Mouse (Mus musculus): ENCODE measurements around the gene Slc27a2. TPM values are rescaled to one million over a fixed set of nuclear protein-coding genes. Genes with fewer than 3 reads are reported as not detected.
"Not testable (repeated sequence)": the region's sequence is repeated elsewhere in the genome, so short reads cannot be mapped to it uniquely, and the experiment has no call there.

The Slc27a2 gene
- polyA plus RNA-seq, 2 experiments from 2014 or later = not detected

GRCm38 (mm10) chr2:126606688-126607062, 54.5 kb downstream of the Slc27a2 start:
- no peak for ATAC-seq

- ATAC-seq = no peak
Observed at GRCm38 (mm10) chr2:126607553-126608203, 55.5 kb downstream of the Slc27a2 start.

GRCm38 (mm10) chr2:126609600-126609999, 57.4 kb downstream of the Slc27a2 start:
- ATAC-seq = not testable (repeated sequence)

GRCm38 (mm10) chr2:126615355-126615754, 63.1 kb downstream of the Slc27a2 start:
- ATAC-seq = no peak

- ATAC-seq = no peak
Observed at GRCm38 (mm10) chr2:126618470-126619179, 66.4 kb downstream of the Slc27a2 start.

- no peak for ATAC-seq
Observed at GRCm38 (mm10) chr2:126619249-126619704, 67.1 kb downstream of the Slc27a2 start, which contains the start of gene Hdc. Gene Hdc, minus strand, starts transcription at chr2:126619299.

GRCm38 (mm10) chr2:126622455-126622854, 70.2 kb downstream of the Slc27a2 start:
- no peak for ATAC-seq

GRCm38 (mm10) chr2:126623138-126623537, 70.9 kb downstream of the Slc27a2 start:
- no peak for ATAC-seq

- ATAC-seq = no peak
Observed at GRCm38 (mm10) chr2:126628455-126628995, 76.3 kb downstream of the Slc27a2 start.

- no peak for ATAC-seq
Observed at GRCm38 (mm10) chr2:126633165-126633564, 81.0 kb downstream of the Slc27a2 start.

GRCm38 (mm10) chr2:126635939-126636823, 84.0 kb downstream of the Slc27a2 start:
- peak; percentile 93 for ATAC-seq

Other genes starting within 250 kb of the Slc27a2 start
- gene Atp8b4, start 51.7 kb upstream of the Slc27a2 start, polyA plus RNA-seq (2017; shearing (Covaris generic)) = under 1 TPM; 0.24 to 0.96 TPM
- under 1 TPM; 0.42 to 0.61 TPM for gene Hdc, start 66.9 kb downstream of the Slc27a2 start, polyA plus RNA-seq (2017; shearing (Covaris generic))
- gene Gabpb1, start 123.9 kb downstream of the Slc27a2 start, polyA plus RNA-seq (2017; shearing (Covaris generic)) = 10 to 100 TPM; 55.8 to 63.8 TPM
- 10 to 100 TPM; 38.8 to 52.2 TPM for gene Usp8, start 154.9 kb downstream of the Slc27a2 start, polyA plus RNA-seq (2017; shearing (Covaris generic))
- gene Usp50, start 231.1 kb downstream of the Slc27a2 start, polyA plus RNA-seq (2017; shearing (Covaris generic)) = 1 to 10 TPM; 5.0 to 8.9 TPM

Data from CD4-positive, CD25-positive, alpha-beta regulatory T cell, adult 4 months (primary cell).